Mouse (Mus musculus): ENCODE results near the gene Sgcg.

The Sgcg gene

GRCm38 (mm10) chr14:61230179-61230578 is 28.1 kb downstream of the Sgcg start:
- no peak for DNase-seq

- no peak for DNase-seq
Measured at GRCm38 (mm10) chr14:61229763-61230162, 28.5 kb downstream of the Sgcg start.

DNA sequence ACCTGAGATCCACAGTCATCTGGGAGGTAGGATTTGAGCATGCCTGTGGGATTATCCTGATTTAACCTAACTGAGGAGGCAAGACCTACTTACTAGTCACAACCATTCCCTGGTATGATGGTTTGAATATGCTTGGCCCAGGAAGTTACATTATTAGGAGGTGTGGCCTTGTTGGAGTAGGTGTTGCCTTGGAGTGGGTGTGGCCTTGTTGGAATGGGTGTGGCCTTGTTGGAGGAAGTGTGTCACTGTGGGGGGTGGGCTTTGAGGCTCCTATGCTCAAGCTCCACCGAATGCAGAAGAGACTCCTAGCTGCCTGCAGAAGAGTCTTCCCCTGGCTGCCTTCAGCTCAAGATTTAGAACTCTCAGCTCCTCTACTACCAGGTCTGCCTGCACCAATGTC is 32.1 kb downstream of the Sgcg start:
- DNase-seq: no peak

DNA sequence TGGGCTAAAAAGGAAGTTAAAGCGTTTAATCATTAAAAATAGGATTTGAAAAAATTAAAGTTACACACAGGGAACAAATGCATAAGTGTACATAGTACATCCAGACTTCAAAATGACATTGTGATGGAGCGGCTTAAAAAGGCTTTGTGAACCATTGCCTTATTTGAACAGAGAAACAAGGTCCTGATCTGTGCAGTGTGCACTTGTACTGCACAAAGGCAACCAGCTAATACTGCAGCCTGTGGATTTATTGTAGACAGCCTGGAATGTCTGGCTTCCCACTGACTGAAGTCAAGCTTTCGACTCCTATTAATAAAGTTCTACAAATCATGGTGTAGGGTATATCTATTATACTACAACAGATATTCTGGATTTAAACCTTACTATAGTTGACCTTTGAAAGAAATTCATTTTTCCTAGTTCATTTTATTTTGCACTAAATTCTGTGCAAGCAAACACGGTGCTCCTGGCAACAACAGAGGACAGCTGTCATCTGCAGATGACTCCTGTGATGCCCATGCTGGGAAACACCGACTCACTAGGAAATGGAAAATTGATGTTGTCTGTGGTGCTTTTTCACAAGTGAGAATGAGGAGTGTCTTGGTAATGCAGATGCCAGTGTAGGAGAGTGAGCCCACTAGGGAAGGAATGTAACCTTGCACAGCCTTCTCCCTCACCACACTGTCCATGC is 33.8 kb downstream of the Sgcg start:
- DNase-seq: no peak

- DNase-seq: no peak
Measured at GRCm38 (mm10) chr14:61223740-61224139, 34.5 kb downstream of the Sgcg start.

DNA sequence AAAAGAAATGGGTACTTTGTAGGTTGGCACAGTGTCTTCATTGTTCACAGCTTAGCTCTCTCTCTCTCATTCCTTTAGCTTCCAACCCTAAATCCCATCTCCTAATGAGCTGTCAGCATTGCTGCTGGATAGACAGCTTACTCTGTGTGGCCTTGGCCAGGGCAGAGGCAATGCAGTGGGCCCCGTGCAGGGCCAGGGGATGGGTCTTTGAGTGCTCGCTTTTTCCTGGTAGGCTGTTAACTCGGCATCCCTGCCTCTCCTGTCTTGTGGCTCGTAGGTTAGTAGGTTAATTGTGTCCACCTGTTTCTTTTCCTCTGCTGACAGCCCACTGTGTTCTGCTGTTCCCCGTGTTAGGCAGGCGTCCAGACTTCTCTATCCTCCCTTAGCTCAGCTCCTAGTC is 35.8 kb downstream of the Sgcg start:
- no peak for DNase-seq

- DNase-seq: peak; percentile 40
Measured at GRCm38 (mm10) chr14:61221166-61221565, 37.1 kb downstream of the Sgcg start.

DNA sequence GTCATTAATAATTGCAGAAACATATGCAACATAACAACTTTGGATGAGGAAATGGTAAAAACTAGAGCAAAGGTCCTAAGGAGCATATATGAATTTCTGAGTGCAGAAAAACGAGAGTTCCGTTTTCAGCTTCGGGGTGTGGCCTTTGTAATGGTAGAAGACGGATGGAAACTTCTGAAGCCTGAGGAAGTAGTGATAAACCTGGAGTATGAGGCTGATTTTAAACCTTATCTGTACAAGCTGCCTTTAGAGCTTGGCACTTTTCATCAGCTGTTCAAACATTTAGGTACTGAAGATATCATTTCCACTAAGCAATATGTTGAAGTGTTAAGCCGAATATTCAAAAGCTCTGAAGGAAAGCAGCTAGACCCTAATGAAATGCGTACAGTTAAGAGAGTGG is 46.5 kb downstream of the Sgcg start:
- DNase-seq: no peak

DNA sequence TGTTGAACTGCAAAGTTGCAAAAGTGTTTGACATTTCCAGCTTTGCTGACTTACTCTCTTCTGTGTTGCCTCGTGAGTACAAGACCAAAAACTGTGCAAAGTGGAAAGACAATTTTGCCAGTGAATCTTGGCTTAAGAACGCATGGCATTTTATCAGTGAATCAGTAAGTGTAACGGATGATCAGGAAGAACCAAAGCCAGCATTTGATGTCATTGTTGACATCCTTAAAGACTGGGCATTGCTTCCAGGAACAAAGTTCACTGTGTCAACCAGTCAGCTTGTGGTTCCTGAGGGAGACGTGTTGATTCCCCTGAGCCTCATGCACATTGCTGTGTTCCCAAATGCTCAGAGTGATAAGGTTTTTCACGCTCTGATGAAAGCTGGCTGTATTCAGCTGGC is 48.2 kb downstream of the Sgcg start:
- DNase-seq: no peak

- no peak for DNase-seq
Measured at GRCm38 (mm10) chr14:61194416-61194815, 63.9 kb downstream of the Sgcg start.

DNA sequence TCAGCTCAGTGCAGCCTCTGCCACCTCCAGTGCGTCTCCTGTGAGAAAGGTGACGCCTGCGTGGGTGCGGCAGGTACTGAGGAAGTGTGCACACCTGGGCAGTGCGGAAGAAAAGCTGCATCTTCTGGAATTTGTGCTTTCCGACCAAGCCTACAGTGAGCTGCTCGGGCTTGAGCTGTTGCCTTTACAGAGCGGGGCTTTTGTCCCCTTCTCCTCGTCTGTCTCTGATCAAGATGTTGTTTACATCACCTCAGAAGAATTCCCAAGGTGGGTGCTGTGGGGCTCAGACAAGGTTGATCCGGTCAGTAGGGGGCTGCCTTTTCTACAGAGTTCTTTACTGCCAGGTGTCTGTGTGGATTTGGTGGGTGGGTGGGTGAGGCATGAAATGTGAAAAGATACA is 66.0 kb downstream of the Sgcg start:
- no peak for DNase-seq

DNA sequence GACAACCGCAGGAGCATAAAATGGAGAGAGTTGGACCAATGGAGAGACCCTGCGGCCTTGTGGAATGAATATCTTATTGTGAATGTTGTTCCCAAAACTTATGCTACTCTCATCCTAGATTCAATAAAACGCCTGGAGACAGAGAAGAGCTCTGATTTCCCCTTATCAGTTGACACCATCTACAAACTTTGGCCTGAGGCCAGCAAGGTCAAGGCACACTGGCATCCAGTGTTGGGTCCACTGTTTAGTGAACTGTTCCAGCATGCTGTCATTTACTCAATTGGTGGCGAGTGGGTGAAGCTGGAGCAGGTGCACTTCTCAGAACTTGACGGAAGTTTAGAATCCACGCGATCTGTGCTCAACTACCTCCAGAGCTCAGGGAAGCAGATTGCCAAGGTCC is 66.4 kb downstream of the Sgcg start:
- DNase-seq: no peak

DNA sequence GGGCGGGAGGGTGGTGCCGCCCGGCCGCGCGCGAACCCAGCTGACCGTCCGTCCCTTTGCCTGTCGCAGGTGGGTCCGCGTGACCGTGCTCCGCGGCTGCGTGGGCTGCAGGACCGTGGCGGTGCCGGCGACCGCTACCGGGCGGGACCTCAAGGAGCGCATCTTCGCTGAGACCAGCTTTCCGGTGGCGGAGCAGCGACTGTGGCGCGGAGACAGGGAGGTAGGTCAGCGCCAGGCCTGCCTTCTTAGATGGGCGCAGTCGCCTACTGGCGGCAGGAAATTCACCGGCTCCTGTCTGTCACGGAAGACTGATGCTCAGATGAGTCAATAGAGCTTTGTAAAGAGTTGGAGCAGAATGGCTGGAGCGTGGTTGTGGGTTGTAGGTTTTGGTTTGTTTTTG is 85.1 kb downstream of the Sgcg start:
- DNase-seq: no peak

DNA sequence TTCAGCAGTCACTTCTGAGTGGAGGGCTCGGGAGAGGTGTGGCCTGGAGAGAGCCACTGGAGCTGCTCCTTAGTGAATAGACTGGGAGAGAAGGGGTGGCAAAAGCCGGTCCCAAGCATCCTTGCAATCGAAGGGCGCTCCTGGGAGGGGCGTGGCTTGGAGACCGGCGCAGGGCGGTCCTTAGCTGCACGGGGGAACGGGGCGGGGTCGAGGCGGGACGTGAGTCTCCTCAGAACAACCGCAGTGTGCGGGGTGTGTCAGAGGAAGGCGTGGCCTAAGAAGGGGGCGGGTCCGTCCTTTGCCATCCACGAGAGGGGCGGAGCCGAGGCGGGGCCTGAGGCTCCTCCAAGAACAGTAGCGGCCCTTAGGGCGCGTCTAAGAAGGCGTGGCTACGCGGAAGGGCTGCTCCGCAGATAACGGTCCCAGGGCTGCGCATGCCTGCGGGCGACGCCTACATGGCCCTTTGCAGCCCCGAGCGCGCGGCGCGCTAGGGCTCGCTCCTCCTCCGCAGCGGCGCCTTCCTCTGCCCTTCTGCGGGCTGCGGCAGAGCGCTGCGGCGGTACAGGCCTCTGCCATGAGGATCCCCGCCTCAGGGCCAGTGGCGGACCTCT is 85.6 kb downstream of the Sgcg start:
- peak; percentile 100 for DNase-seq

GRCm38 (mm10) chr14:61171261-61171970 is 86.9 kb downstream of the Sgcg start:
- DNase-seq: no peak
